Mouse (Mus musculus): ENCODE data around the gene Mrpl45.
"Not testable (repeated sequence)": the region's sequence is repeated elsewhere in the genome, so short reads cannot be mapped to it uniquely, and the experiment has no call there.

Mrpl45 gene

GRCm38 (mm10) chr11:97296542-97296941, 19.0 kb upstream of the Mrpl45 start:
- no peak for DNase-seq (ENCODE audit: low spot score)

- DNase-seq (ENCODE audit: low spot score) = no peak
Measured at GRCm38 (mm10) chr11:97299939-97300338, 15.6 kb upstream of the Mrpl45 start.

- no peak for DNase-seq (ENCODE audit: low spot score)
Measured at GRCm38 (mm10) chr11:97301406-97301805, 14.1 kb upstream of the Mrpl45 start.

GRCm38 (mm10) chr11:97302231-97302781, 13.2 kb upstream of the Mrpl45 start:
- no peak for DNase-seq (ENCODE audit: low spot score)

GRCm38 (mm10) chr11:97304631-97305030, 10.9 kb upstream of the Mrpl45 start:
- DNase-seq (ENCODE audit: low spot score) = no peak

- no peak for DNase-seq (ENCODE audit: low spot score)
Measured at GRCm38 (mm10) chr11:97307294-97308069, 8.0 kb upstream of the Mrpl45 start.

- DNase-seq (ENCODE audit: low spot score) = no peak
Measured at GRCm38 (mm10) chr11:97308806-97309450, 6.6 kb upstream of the Mrpl45 start.

- DNase-seq (ENCODE audit: low spot score) = peak; percentile 35
Measured at GRCm38 (mm10) chr11:97309451-97309836, 6.1 kb upstream of the Mrpl45 start.

GRCm38 (mm10) chr11:97309911-97310571, 5.5 kb upstream of the Mrpl45 start:
- DNase-seq (ENCODE audit: low spot score) = peak; percentile 93

- DNase-seq (ENCODE audit: low spot score) = peak; percentile 81
Measured at GRCm38 (mm10) chr11:97310895-97311631, 4.5 kb upstream of the Mrpl45 start.

- not testable (repeated sequence) for DNase-seq (ENCODE audit: low spot score)
Measured at GRCm38 (mm10) chr11:97312871-97313270, 2.6 kb upstream of the Mrpl45 start.

GRCm38 (mm10) chr11:97314110-97314509, 1.4 kb upstream of the Mrpl45 start:
- DNase-seq (ENCODE audit: low spot score) = no peak

- DNase-seq (ENCODE audit: low spot score) = no peak
Measured at GRCm38 (mm10) chr11:97314751-97315503, 589 bp upstream of the Mrpl45 start.

GRCm38 (mm10) chr11:97321197-97321596, 5.7 kb downstream of the Mrpl45 start:
- no peak for DNase-seq (ENCODE audit: low spot score)

- not testable (repeated sequence) for DNase-seq (ENCODE audit: low spot score)
Measured at GRCm38 (mm10) chr11:97321894-97322600, 6.5 kb downstream of the Mrpl45 start.

GRCm38 (mm10) chr11:97325224-97325623, 9.7 kb downstream of the Mrpl45 start:
- no peak for DNase-seq (ENCODE audit: low spot score)

- DNase-seq (ENCODE audit: low spot score) = peak; percentile 88
Measured at GRCm38 (mm10) chr11:97328148-97328547, 12.6 kb downstream of the Mrpl45 start.

- DNase-seq (ENCODE audit: low spot score) = no peak
Measured at GRCm38 (mm10) chr11:97330315-97330714, 14.8 kb downstream of the Mrpl45 start.

GRCm38 (mm10) chr11:97331231-97332190, 16.0 kb downstream of the Mrpl45 start:
- no peak for DNase-seq (ENCODE audit: low spot score)

Data from embryo, embryonic 10 days (tissue).